Comparison of ENCODE assay signal across 16 mouse cellular contexts in genomic region chr7:119258222-119258621, GRCm38 (mm10).
"Had no signal": no experiment of that assay in that cellular context is flagged by ENCODE, and none has a peak within 500 bp of the region (broad histone marks: within the 10 kb centered on the region; RNA-seq: fewer than 3 reads in every experiment).

No protein-coding gene starts in this region.

- H3K4me1 ChIP-seq: neural tube, embryonic 13.5 days; neural tube, embryonic 15.5 days; stomach, embryonic 15.5 days had no signal

- DNase-seq: retina, postnatal 1 day; right cerebral cortex, adult 18-20 months; right cerebral cortex, postnatal 14 days; right cerebral cortex, postnatal 25 days; right cerebral cortex, postnatal 4 days; spleen, adult 18-20 months; thymus, adult 18-20 months; thymus, adult 2 months; thymus, postnatal 14 days; thymus, postnatal 25 days; thymus, postnatal 36 days; thymus, postnatal 4 days had no signal

- H3K27me3 ChIP-seq: neural tube, embryonic 13.5 days; neural tube, embryonic 15.5 days; stomach, embryonic 15.5 days had no signal

- H3K36me3 ChIP-seq: neural tube, embryonic 13.5 days; neural tube, embryonic 15.5 days; stomach, embryonic 15.5 days had no signal

- H3K9ac ChIP-seq: neural tube, embryonic 13.5 days; neural tube, embryonic 15.5 days; stomach, embryonic 15.5 days had no signal

- H3K4me3 ChIP-seq: neural tube, embryonic 13.5 days; neural tube, embryonic 15.5 days; stomach, embryonic 15.5 days had no signal

- H3K9me3 ChIP-seq: neural tube, embryonic 13.5 days; neural tube, embryonic 15.5 days; stomach, embryonic 15.5 days had no signal

- H3K27ac ChIP-seq: neural tube, embryonic 13.5 days; neural tube, embryonic 15.5 days; stomach, embryonic 15.5 days; stomach, postnatal 0 days had no signal
